Mouse (Mus musculus): ENCODE results near the gene Plg. TPM values are rescaled to one million over a fixed set of nuclear protein-coding genes. Genes with fewer than 3 reads are reported as not detected.

The Plg gene
- polyA plus RNA-seq, 1 experiment from 2014 or later = 6.5 TPM

GRCm38 (mm10) chr17:12467642-12468041 lies 89.2 kb downstream of the Plg start:
- ATAC-seq = no peak
- H3K36me3 ChIP-seq (ENCODE audit: control insufficient read depth, insufficient read depth, low read length) = no peaks in the 10 kb centered on the region
- no peak overlapping the region for H3K4me2 ChIP-seq (ENCODE audit: low read depth, low read length)
- no peak overlapping the region for H3K27ac ChIP-seq (ENCODE audit: low read length)
- H3K27me3 ChIP-seq (replicated peaks; ENCODE audit: control insufficient read depth, insufficient read depth, low read length) = no peaks in the 10 kb centered on the region
- no peak overlapping the region for H3K9ac ChIP-seq (ENCODE audit: low read depth, low read length)
- H3K4me3 ChIP-seq (ENCODE audit: low read length) = no peak overlapping the region
- no peaks in the 10 kb centered on the region for H3K4me1 ChIP-seq (ENCODE audit: control insufficient read depth, insufficient read depth, low read length)
- no peaks in the 10 kb centered on the region for H3K9me3 ChIP-seq (ENCODE audit: control insufficient read depth, low read length)
- WGBS = 73% methylated on average over 3 of the region's 3 CpGs

DNA sequence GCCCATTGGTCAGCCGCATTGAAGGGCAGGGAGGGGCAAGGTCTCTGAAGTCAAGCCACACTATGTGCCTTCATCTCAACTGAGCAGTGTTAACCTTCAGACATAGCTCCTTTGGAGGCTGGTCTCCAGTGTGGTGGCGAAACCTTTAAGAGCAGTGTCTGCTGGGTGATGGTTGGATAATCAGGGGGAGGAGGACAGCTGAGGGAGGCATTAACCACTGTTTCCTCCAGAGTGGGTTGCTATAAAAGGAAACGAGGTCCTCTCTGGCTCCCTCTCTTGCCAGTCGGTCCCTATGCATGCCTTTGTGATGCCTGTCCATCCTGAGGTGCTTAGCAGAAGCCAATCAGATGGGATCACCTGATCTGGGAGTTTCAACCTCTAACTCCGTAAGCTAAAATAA lies 90.3 kb downstream of the Plg start:
- Histone ChIP-seq H3K4me1 (ENCODE audit: control insufficient read depth, insufficient read depth, low read length) (no peaks in the 10 kb centered on the region), H3K4me3 (ENCODE audit: low read length) (no peak overlapping the region), H3K27me3 (replicated peaks; ENCODE audit: control insufficient read depth, insufficient read depth, low read length) (no peaks in the 10 kb centered on the region), H3K9me3 (ENCODE audit: control insufficient read depth, low read length) (no peaks in the 10 kb centered on the region), H3K36me3 (ENCODE audit: control insufficient read depth, insufficient read depth, low read length) (no peaks in the 10 kb centered on the region), H3K9ac (ENCODE audit: low read depth, low read length) (no peak overlapping the region), H3K27ac (ENCODE audit: low read length) (no peak overlapping the region), H3K4me2 (ENCODE audit: low read depth, low read length) (no peak overlapping the region)
- WGBS = 79% methylated on average over 5 of the region's 5 CpGs
- no peak for ATAC-seq

Other genes with a start within 250 kb of the Plg start
- gene Map3k4, start 59.8 kb upstream of the Plg start, polyA plus RNA-seq (2015; fragmentation: Nextera tagmentation; extraction: Ambion mirVana) = 25.6 and 28.3 TPM in 2 replicates
- 0.27 and 0.34 TPM in 2 replicates for gene Slc22a3, start 129.1 kb downstream of the Plg start, polyA plus RNA-seq (2015; fragmentation: Nextera tagmentation; extraction: Ambion mirVana)
- gene Slc22a2, start 205.5 kb downstream of the Plg start, polyA plus RNA-seq (2015; fragmentation: Nextera tagmentation; extraction: Ambion mirVana) = not detected in 2 replicates

Data from intestine, embryonic 16.5 days (tissue).